Comparison of ENCODE assay signal across 6 mouse cellular contexts in genomic region chr1:176504731-176505130, GRCm38 (mm10).
DNase-seq lines count a peak whose midpoint lies in the region.
"Not testable (repeated sequence)": the region's sequence is repeated elsewhere in the genome, so short reads cannot be mapped to it uniquely, and the experiment has no call there.

No protein-coding gene starts in this region.

- DNase-seq in adrenal gland, postnatal 10 days, result peak; percentile 3
- DNase-seq in gastrocnemius, postnatal 10 days, result peak; percentile 4
- peak; percentile 3 for DNase-seq in heart, adult 8-10 months (ENCODE audit: low spot score)
- DNase-seq in heart, postnatal 10 days, result peak; percentile 57
- DNase-seq in kidney, postnatal 10 days, result peak; percentile 7
- DNase-seq in lung, postnatal 10 days, result peak; percentile 4

- intact Hi-C loops in heart, postnatal 10 days (cut with DNase I), result not testable (repeated sequence)

Comparison
In these comparisons a context has a peak if more than half of its experiments do, and no peak if none do; other contexts are left out.
1. Peak in every context shown above with its lines: DNase-seq.
2. DNase-seq: peak in every context shown above with its lines; median percentile 57 in heart, postnatal 10 days; 7 in kidney, postnatal 10 days; 4 in gastrocnemius, postnatal 10 days; 4 in lung, postnatal 10 days; 3 in adrenal gland, postnatal 10 days; 3 in heart, adult 8-10 months.